Comparison of ENCODE assay signal across 8 mouse cellular contexts in genomic region chr4:132515369-132516155, GRCm38 (mm10). TPM values are rescaled to one million over a fixed set of nuclear protein-coding genes. Genes with fewer than 3 reads are reported as not detected.
DNase-seq lines count a peak whose midpoint lies in the region; ATAC-seq and TF ChIP-seq lines count a peak whose summit lies in the region.

No protein-coding gene starts in this region.

- no peak for TF ChIP-seq CTCF in lung, adult 2 months (IDR thresholded peaks at IDR 0.05; ENCODE audit: insufficient read depth, low read length)

- peak; percentile 95; the same call in 1 of the 2 replicates for TF ChIP-seq POLR2A in lung, adult 2 months (IDR thresholded peaks at IDR 0.05; ENCODE audit: borderline replicate concordance, extremely low read depth, low read depth, low read length)

- no peaks in the 10 kb centered on the region for H3K27me3 ChIP-seq in forebrain, embryonic 14.5 days (replicated peaks; ENCODE audit: control insufficient read depth, insufficient read depth, low read length)

- H3K4me2 ChIP-seq in forebrain, embryonic 14.5 days (ENCODE audit: low read length): peak overlapping the region; percentile 97

- H3K4me3 ChIP-seq in forebrain, embryonic 14.5 days (ENCODE audit: low read depth, low read length): peak overlapping the region; percentile 39
- H3K4me3 ChIP-seq in lung, adult 2 months (replicated peaks; ENCODE audit: extremely low read depth, low read depth, low read length): peak overlapping the region; percentile 63

- WGBS in forebrain, embryonic 14.5 days: 22% methylated on average over 22 of the region's 22 CpGs
- 19% methylated on average over 22 of the region's 22 CpGs for WGBS in lung, adult 2 months

- no peaks in the 10 kb centered on the region for H3K36me3 ChIP-seq in forebrain, embryonic 14.5 days (ENCODE audit: control insufficient read depth, insufficient read depth, low read length)

- H3K4me1 ChIP-seq in forebrain, embryonic 14.5 days (ENCODE audit: control insufficient read depth, insufficient read depth, low read length): peaks cover 8% of the 10 kb centered on the region; the same call in 1 of the 2 replicates
- peaks cover 7% of the 10 kb centered on the region for H3K4me1 ChIP-seq in lung, adult 2 months (ENCODE audit: control insufficient read depth, insufficient read depth, low read length)

- peak; percentile 96 for ATAC-seq in forebrain, embryonic 14.5 days
- peak; percentile 87 for ATAC-seq in neutrophil, adult 5-6 weeks (ENCODE audit: extremely low read depth, insufficient number of reproducible peaks, low FRiP score, poor library complexity, severe bottlenecking)

- H3K9ac ChIP-seq in forebrain, embryonic 14.5 days (ENCODE audit: low read length): peak overlapping the region; percentile 43

- DNase-seq in ES-CJ7 (ENCODE audit: low read depth, low spot score): peak; percentile 100
- DNase-seq in cerebellum, adult 11 months: peak; percentile 83
- peak; percentile 99 for DNase-seq in forebrain, embryonic 14.5 days (ENCODE audit: low spot score)
- DNase-seq in heart, postnatal 25 days (ENCODE audit: low spot score): peak; percentile 90
- DNase-seq in layer of hippocampus, adult 18-20 months (ENCODE audit: low spot score in 2 of 2): peak; percentile 88 to 96
- peak; percentile 85 for DNase-seq in lung, adult 2 months
- DNase-seq in thymus, adult 18-20 months: peak; percentile 86 to 93

- H3K27ac ChIP-seq in forebrain, embryonic 14.5 days (ENCODE audit: low read depth, low read length): peak overlapping the region; percentile 18; the same call in 1 of the 2 replicates

- intact Hi-C loops in heart, postnatal 25 days (cut with DNase I): loop anchor here (2.0 kb wide), 1 partner anchor 95 kb away; no protein-coding TSS in a partner anchor

- no peaks in the 10 kb centered on the region for H3K9me3 ChIP-seq in forebrain, embryonic 14.5 days (replicated peaks; ENCODE audit: control insufficient read depth, low read length)

RNA-seq across cellular contexts. Expression of gene Sesn2, which starts 5.3 kb away (rescaled TPM):
- 2.9 and 4.5 TPM in 2 replicates for polyA plus RNA-seq in forebrain, embryonic 14.5 days (2014; fragmentation: Nextera tagmentation; extraction: Ambion mirVana)
- 1 to 10 TPM; 2.5 to 3.3 TPM for total RNA-seq in heart, postnatal 25 days (2021)
- 10 to 100 TPM; 14.4 to 16.8 TPM for total RNA-seq in layer of hippocampus, adult 18-20 months (2021)
- polyA plus RNA-seq in lung, adult 2 months (2012; rRNA removed): 11.5 and 14.1 TPM in 2 replicates
- 30.6 and 33.4 TPM in 2 replicates for total RNA-seq in neutrophil, adult 5-6 weeks (2017)

RNA-seq across cellular contexts. Expression of gene Atpif1, which starts 17.9 kb away (rescaled TPM):
- 1,314 and 1,514 TPM in 2 replicates for polyA plus RNA-seq in forebrain, embryonic 14.5 days (2014; fragmentation: Nextera tagmentation; extraction: Ambion mirVana)
- 100 to 1,000 TPM; 301 to 320 TPM for total RNA-seq in heart, postnatal 25 days (2021)
- total RNA-seq in layer of hippocampus, adult 18-20 months (2021): 100 to 1,000 TPM; 426 to 434 TPM
- 68.3 and 93.0 TPM in 2 replicates for polyA plus RNA-seq in lung, adult 2 months (2012; rRNA removed)
- 127 and 138 TPM in 2 replicates for total RNA-seq in neutrophil, adult 5-6 weeks (2017)

RNA-seq across cellular contexts. Expression of gene Dnajc8, which starts 19.8 kb away (rescaled TPM):
- 152 and 160 TPM in 2 replicates for polyA plus RNA-seq in forebrain, embryonic 14.5 days (2014; fragmentation: Nextera tagmentation; extraction: Ambion mirVana)
- total RNA-seq in heart, postnatal 25 days (2021): 10 to 100 TPM; 49.4 to 57.1 TPM
- total RNA-seq in layer of hippocampus, adult 18-20 months (2021): 10 to 100 TPM; 87.9 to 92.5 TPM
- 25.0 and 41.8 TPM in 2 replicates for polyA plus RNA-seq in lung, adult 2 months (2012; rRNA removed)
- 327 and 337 TPM in 2 replicates for total RNA-seq in neutrophil, adult 5-6 weeks (2017)

RNA-seq across cellular contexts. Expression of gene Ptafr, which starts 48.3 kb away (rescaled TPM):
- 0.18 and 0.30 TPM in 2 replicates for polyA plus RNA-seq in forebrain, embryonic 14.5 days (2014; fragmentation: Nextera tagmentation; extraction: Ambion mirVana)
- total RNA-seq in heart, postnatal 25 days (2021): 1 to 10 TPM; 1.6 to 2.1 TPM
- 1 to 10 TPM; 1.3 to 1.5 TPM for total RNA-seq in layer of hippocampus, adult 18-20 months (2021)
- 5.0 and 5.3 TPM in 2 replicates for polyA plus RNA-seq in lung, adult 2 months (2012; rRNA removed)
- 135 and 136 TPM in 2 replicates for total RNA-seq in neutrophil, adult 5-6 weeks (2017)

RNA-seq across cellular contexts. Expression of gene Med18, which starts 51.8 kb away (rescaled TPM):
- 6.2 and 6.3 TPM in 2 replicates for polyA plus RNA-seq in forebrain, embryonic 14.5 days (2014; fragmentation: Nextera tagmentation; extraction: Ambion mirVana)
- 1 to 10 TPM; 4.4 to 4.8 TPM for total RNA-seq in heart, postnatal 25 days (2021)
- total RNA-seq in layer of hippocampus, adult 18-20 months (2021): 1 to 10 TPM; 7.9 to 9.7 TPM
- 2.9 and 4.3 TPM in 2 replicates for polyA plus RNA-seq in lung, adult 2 months (2012; rRNA removed)
- total RNA-seq in neutrophil, adult 5-6 weeks (2017): 2.9 and 10.1 TPM in 2 replicates

Comparison
In these comparisons a context has a peak if more than half of its experiments do, and no peak if none do; other contexts are left out.
1. Peak in every context shown above with its lines: DNase-seq, ATAC-seq, H3K4me3 ChIP-seq and H3K27ac ChIP-seq.